Mouse (Mus musculus): ENCODE measurements around the gene Shisa6.
A peak's percentile ranks its signal among the peaks of the same experiment; 100 is the strongest.

Gene Shisa6

DNA sequence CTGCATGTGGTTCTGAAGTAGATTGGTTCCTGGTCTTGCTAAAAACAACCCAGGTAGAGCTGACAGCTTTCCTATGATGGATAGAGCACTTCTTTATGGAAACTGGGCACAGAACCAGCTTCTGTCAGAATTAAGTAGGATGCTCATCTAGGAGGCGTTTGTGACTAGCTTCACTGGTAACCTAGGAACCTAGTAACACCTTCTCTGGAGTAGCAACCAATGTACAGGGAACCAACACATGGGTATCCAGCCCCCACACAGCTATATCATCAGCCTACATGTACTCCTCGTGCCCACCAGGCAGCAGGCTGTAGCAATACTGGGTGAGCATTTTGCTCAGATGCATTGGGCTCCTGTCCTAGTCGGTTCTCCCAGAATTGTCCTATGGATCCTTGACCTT is 307.3 kb downstream of the Shisa6 start:
- no peak for DNase-seq

- peak; percentile 61 for DNase-seq
Measured at GRCm38 (mm10) chr11:66188627-66189287, 337.0 kb downstream of the Shisa6 start.

GRCm38 (mm10) chr11:66188146-66188545 is 337.6 kb downstream of the Shisa6 start:
- DNase-seq = no peak

GRCm38 (mm10) chr11:66177781-66178180 is 348.0 kb downstream of the Shisa6 start:
- DNase-seq = no peak

DNA sequence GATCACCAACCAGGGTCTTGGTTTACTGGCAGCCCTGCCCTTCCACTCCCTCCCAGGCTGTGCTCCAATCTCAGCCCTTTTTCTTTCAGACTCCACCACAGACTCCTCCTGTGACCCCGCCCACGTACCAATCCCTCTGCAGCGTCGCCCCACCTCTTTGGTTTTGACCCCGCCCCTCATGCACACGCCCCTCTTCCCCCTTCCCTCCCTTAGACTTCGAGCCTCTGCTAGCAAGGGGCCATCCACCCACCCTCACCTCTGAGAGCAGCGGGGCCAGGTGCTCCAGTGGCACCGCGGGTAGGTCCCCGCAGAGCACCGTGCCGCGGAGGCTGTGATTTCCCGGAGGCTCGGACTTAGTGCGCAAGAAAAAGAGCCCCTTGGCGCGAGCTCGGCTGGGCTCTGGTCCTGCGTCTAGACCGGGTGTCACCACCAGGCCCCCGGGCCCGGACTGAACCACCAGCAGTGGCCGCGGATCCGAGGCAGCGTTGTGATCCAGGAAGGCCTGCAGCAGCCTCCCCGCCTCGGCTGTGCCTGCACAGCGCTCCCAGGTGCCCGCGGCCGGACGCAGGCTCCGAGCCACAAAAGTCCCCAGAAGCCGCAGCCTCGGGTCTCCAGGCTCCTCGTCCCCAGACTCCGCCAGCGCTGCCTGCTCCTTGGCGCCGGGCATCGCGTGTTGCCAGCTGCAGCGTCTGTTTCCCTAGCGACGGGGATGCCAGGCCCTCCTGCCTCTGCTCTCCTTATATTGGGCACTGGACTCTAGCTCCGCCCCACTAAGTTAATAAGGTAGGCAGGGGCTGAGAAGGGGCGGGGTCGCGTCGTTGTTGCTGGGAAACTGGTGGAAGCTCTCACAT is 357.7 kb downstream of the Shisa6 start, which contains the start of gene Dnah9:
Gene Dnah9 (minus strand): TSS at position 751 of the 851 bp plus-strand sequence.
- peak; percentile 83 for DNase-seq

DNA sequence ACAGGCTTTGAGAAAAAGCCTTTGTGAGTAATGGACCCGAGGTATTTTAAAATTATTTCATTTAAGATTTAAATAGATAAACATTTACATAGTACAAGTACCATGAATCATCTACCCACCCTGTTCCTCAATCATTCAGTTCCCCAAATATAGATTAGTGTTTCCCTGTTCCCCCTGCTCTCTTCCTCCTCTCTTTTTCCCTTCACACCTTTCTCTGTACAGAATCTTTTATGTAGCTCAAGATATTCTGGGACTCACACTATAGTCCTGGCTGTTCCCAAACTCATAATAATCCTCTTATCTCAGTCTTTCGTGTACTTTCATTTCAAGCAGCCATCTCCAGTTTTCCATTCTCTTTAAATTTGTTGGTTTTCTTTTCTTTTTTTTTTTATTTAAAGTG is 361.7 kb downstream of the Shisa6 start:
- DNase-seq = no peak
